Mouse (Mus musculus): ENCODE data around the gene Nr2e1.

DNA sequence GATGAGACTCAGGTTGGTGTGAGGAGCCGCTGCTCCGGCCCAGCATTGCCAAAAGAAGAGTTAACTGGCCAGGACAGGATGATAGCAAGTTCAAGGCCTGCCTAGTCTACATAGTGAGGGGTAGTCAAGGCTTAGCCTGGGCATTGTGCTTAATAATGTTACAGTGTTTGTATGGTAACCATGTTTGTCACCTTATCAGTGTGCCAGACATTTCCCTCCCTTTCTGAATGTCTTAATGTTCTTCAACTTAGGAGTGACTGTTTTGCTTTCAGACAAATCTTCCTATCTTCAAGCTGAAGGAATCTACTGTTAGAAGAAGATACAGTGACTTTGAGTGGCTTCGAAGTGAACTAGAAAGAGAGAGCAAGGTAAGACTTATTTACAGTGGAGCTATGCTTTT, 57.8 kb downstream of the Nr2e1 start:
- no peak for TF ChIP-seq CTCF (IDR thresholded peaks at IDR 0.05; ENCODE audit: low read depth)
- no peak for TF ChIP-seq EP300 (IDR thresholded peaks at IDR 0.05; ENCODE audit: low read depth)
